Mouse (Mus musculus) retina, adult 2 months (tissue): ENCODE data around the gene Krcc1.
"Not testable (repeated sequence)": the region's sequence is repeated elsewhere in the genome, so short reads cannot be mapped to it uniquely, and the experiment has no call there.

Source experiments
- DNase-seq: peaks from one replicate; pipeline ENCODE4 v3.0.0-alpha.2; 2012; ENCODE audit warnings: low read depth, low spot score

Gene Krcc1

DNA sequence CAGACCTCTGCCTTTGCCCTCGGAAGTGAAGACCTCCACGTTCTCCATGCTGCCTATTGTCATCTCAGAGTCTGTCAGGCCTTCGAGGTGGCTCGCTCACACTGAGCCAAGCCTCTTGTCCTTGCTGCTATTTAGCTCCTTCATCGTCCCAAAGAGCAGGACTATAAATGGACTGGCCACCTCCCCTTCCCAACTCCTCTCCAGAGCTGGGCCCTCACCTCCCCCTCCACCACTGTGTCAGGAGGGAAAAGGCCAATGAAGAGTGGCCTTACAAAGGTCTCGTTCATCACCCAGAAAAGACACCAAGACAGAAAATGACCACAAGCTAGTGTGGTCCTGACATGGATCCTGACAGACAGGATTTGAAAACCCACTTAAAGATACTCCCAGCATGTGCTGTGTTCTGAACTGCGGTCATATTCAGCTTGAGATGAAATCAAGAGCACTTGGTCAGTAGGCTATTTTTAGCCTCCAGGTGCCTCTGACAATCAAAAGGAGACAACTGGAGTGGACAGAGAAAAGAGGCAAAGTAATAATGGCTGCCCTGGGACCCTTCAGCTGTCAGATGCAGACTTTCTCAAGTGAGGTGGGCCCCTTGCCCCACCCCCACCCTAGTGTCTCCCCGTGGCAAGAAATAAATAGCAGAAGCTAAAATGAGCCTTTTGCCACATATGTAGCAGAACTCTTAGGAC lies 9.2 kb upstream of the Krcc1 start:
- DNase-seq, result no peak

DNA sequence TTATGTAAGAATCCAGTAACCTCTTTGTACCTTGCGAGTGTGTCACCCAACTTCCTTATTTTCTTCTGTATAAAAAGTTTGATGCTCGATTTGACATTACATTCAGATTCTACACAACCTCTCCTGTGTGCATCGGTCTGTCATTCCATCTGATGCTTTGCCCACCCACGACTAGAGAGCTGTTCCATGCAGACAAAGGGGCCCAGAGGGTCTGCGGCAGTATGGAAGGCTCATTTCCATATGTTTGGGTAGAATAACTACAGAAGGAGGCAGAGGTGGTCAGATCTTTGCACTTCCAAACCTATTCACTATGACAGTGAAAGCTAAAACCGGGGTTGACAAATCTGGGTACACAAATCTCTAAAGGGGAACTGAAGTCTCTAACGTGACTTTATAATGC lies 3.9 kb upstream of the Krcc1 start:
- not testable (repeated sequence) for DNase-seq

DNA sequence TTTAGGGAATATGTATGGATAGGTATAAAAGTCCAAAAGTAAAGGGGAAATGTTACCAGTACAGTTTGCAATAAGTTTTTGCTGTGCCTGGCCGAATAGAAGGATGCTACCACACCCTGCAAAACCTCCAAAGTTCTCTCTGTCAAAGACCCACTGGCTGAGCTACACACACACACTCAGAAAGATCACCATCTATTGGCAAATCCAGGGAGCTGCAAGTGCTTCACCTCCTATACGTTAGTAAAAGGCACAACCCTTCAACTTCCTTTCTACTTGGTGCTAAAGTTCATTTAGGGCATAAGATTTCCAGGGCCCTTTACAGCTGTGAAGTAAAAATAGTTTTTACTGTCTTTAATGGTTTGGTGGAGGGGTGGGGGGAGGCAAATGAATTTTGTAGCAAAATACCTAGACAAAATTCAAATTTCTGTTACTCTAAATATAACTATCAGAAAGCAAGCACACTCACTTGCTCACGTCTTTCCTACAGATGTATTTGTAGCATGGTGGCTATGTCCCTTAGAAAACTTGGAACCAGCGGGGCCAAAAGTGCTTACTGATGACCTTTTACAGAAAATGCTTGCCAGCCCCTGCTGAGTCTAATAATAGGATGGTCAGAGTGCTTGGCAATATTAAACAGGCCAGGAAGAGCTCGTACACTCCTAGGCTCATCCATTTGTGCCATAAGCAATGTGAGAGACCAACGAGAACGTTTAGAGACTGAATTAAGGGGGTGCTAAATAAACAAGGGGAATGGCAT lies 2.4 kb upstream of the Krcc1 start:
- no peak for DNase-seq

DNA sequence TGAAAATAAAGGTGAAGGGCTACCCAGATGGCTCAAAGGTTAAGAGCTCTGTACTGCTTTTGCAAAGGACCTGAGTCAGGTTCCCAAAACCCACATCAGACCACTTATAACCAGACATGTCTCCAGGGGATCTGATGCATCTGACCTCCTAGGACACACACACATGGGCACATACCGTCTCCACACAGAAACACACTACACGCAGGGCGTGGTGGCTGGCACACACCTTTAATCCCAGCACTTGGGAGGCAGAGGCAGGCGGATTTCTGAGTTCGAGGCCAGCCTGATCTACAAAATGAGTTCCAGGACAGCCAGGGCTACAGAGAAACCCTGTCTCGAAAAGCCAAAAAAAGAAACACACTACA lies 1.8 kb upstream of the Krcc1 start:
- DNase-seq, result not testable (repeated sequence)

DNA sequence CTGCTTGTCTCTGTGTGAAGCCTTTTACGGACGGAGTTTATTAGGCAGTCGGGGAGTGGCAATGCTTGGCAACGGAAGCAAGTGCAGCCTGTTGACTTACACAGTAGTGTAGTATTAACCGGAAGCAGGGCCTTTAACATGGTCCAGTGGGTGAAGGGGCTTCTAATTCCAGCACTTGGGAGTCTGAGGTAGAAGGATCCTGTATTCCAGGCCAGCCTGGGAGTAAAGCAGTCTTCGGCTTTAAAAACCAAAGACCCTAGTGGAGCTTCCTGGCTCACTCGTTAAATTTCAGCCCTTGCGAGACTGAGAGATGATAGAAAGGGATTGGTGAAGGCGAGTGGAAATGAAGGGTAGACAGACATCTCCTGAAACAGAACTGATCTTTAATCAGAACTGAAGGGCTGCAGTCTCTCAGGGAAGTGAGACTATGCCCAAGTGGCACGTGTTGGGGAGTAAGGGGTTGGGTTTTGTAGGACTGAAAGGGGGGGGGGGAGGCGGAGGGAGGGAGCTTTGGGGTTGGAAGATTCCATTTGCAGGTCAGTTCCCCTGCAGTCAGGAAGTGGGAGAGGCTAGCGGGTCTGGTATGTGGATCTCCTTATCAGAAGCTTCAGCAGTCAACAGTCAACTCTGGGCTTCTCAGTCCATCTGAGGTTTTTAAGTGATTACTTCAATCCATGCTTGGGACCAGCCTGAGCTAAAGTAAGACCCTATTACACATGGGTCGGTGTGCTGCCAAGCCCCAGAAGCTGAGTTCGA lies 998 bp upstream of the Krcc1 start:
- no peak for DNase-seq

DNA sequence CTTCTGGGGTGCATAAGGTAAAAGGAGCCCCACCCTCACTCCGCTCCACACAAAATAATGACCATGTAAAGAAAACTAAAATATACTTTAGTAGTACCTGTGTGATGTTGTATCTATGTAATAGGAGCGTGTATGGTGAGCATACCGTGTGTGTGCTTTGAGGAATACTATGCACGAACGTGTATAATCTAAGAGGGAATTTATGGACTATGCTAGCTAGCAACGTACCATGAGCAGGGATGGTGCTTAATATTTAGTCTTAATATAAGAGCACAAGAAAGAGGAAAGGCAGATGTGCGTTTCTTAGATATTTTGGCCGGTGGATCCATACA lies 454 bp upstream of the Krcc1 start:
- DNase-seq, result no peak

DNA sequence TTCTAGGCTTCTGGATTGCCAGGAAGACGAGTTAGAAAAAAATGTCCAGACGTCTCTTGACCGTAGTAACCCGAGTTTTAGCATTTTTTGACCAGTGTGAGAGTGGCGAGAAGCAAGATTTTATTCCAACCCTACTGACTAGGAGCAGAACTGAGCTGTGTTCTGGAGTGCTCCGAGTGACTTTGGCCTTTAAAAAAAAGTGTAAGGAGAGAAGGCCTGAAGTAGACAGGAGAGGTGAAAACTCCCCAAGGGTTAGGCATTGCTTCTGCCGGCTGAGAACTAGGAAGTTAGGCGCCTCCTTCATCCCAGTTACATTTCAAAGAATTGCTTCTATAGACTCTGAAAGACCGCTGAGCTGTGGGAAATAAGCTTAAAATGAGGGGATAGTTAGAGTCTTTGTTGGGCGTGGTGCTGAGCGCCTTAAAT lies 852 bp downstream of the Krcc1 start:
- DNase-seq, result no peak

DNA sequence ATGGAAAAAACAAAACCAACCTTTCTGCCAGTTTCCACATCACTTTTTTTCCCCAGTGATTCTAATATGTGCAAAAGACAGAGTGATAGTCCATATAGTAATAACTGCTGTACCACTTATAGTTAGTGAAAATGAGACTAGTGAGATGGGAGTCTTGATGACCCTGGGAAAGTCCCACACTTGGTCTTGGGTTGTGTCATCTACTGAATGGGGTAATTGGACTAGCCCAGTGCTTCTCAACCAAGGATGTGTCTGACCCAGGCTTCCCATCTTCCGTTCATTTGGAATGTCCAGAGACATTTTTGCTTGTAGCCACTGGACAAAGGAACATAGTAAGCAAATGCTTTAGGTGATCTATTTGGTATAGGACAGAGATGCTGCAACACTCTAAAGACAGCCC lies 2.2 kb downstream of the Krcc1 start:
- no peak for DNase-seq

DNA sequence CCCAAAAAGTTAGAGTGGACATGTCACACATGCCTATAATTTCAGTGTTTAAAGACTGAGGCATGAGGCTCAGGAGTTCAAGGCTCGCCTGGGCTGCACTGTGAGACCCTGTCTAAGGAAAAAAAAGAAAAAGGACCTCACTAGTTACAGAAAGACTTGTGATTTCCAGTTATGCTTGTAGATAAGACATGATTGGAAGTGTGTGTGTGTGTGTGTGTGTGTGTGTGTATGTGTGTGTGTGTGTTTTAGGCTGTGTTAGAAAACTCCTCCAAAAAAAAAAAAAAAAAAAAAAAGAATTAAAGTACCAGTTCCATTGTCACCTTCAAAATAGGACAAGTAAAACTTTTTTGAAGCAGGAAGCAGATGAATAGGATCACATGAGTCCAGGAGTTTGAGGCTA lies 3.1 kb downstream of the Krcc1 start:
- no peak for DNase-seq

DNA sequence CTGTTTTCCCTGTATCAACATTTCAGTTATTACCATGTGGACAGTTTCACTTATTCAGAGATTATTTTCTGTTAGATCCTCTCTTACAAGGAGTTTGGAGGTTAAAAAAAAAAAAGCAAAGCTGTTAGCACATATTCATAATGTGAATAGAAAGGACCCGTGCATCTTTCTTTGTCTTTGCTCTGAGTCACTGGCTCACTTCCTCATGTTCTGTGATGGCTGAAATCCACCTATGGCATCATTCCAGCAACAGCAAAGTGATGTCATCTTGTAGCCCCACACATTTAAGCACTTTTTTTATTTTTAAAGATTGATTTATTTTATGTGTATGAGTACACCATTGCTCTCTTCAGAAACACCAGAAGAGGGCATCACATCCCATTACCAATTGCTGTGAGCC lies 7.9 kb downstream of the Krcc1 start:
- DNase-seq, result no peak

DNA sequence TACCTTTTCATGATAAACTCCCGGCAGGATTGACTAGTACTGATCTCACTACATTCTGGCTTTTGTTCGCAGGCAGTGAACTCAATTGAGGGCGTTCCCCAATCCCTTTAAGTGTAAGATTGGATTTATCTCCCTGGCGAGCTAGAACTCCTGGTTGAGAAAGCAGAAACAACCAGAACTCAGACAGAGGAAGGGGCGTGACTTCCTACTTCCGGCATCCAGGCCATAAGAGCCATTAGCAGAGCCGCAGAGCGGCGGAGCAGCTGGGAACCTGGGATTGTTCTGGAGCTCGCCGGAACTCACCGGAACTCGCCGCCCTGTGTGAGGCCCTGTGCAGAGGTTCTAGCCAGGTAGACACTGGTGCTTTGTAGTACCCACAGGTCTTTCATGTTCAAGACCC lies 22.0 kb downstream of the Krcc1 start:
- no peak for DNase-seq

DNA sequence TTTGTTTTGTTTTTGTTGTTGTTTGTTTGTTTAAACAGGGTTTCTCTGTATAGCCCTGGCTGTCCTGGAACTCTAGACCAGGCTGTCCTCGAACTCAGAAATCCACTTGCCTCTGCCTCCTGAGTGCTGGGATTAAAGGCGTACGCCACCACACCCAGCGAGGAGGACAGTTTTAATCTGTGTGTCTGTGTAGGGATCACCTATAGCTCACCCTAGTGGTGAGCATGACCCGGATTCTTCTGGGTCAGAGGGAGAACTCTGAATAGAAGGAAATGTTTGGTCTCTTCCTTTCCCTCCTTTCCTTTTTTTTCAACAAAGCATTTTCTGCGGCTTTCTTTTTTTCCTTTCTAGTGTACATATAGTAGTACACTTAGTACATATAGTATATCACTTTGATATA lies 23.8 kb downstream of the Krcc1 start:
- DNase-seq, result no peak

DNA sequence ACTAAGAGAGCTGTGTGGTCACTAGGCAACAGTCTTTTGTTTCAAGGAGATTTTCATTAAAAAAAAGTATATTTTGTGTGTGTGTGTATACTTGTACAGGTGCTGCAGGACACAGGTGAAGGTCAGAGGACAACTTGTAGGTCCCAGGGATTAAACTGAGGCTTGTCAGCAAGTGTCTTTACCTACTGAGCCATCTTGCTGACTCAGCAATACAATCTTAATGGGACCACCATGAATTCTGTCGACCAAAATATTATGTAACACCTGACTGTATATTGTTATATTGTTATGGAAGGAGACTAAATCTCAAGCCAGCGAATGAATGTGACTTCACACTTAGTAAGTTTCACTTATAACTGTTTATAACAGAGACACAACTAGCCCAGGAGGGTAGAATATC lies 26.6 kb downstream of the Krcc1 start:
- DNase-seq, result no peak

DNA sequence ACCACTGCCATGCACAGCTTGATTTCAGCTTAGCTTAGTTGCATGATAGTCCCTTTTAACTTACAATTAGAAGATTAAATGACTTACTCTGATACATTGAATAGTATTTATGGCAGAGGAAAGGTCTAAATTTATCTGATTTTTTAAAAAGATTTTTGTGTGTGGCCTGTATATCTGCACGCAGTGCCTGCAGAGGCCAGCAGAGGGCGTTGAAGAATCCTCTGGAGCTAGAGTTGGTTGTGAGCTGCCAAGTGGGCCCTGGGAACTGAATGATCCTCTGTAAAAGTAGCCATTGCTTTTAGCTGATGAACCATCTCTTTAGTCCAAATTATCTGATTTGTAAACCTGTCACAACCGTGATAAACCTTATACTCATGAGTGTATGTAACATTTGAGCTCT lies 27.3 kb downstream of the Krcc1 start:
- DNase-seq, result no peak

DNA sequence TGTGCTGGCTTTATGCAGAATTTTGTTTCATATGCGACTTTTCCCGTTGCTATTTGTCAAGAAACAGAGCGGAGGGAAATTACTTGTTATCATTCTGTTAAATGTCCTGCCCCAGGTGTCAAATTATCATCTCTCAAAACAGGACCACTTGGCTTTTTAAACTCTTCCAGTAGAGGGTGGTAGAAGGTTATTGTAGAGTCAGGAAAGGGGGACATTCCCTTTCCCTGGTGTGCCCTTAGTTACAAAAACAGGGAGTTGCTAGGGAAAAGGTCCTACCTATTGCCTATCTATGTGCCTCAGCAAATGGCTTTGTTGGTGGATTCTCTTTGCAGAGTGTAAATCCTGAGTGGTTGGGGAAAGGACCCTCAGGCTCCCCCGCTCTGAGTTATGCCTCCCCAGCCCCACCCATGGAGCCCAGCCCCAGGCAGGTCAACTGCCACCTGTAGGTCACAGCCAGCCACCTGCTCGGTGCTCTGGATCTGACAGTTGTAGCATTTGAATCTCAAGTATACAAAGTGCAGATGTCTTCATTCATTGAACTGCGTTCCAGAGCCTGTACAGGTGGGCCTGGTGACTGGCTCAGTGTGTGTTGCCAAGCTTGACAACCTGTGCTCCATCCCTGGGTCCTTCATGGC lies 30.7 kb downstream of the Krcc1 start:
- no peak for DNase-seq

DNA sequence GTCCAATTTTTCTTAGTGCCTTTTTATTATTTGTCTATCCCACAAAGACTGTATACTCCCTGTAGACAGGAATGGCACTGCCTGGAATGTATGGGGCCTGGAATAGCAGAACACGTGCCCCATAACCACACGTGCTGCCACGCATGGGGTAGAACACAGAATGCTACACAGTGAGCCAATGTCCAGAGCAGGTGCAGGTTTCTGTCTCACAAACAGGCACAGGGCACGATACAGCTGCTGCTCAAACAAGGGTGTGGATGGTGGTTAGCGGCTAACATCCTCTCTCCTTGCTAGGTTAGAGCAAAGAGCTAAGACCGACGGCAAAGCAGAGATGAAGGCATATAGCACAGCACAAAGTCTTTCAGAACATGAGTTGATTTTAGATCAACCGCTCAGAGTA lies 36.0 kb downstream of the Krcc1 start:
- DNase-seq, result no peak

DNA sequence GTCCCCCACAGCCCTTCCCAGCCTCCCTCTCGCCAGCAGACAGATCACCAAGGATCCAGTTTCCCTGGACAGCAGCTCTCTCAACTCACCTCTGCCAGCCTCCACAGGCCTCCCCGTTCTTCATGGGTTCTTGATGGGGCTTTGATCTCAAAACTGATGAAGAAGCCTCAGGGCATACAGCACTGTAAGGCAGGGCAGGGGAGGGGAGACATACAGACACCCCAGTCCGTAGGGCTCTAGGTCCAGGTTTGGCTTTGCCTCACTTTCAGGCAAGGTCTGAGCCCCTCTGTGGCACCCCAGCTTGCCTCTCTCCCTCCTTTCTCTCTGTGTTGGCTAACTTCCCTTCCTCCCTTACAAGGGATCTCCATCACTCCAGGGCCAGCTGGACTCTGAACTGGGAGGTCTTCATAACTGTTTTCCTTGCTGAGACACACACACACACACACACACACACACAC lies 50.4 kb downstream of the Krcc1 start, which contains the start of gene Smyd1:
Gene Smyd1, minus strand, starts transcription at position 408 of the 458 bp plus-strand sequence.
- no peak for DNase-seq

DNA sequence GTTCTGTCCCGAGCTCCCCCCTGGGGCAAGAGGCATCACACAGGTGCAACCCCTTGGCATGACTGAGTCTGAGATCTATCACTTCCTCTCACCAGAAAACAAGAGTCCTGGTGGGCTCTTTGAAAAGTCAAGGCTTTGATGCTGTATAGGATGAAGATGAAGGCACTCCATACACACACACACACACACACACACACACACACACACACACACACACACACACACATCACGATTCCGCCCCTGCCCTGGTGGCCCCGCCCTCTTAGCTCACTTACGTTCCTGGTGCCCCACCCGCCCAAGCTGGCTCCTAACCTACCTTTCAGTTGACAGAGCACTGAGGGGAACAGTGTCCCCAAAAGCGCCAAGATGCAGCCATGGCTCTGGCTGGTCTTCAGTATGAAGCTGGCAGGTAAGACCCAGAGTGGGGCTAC lies 51.0 kb downstream of the Krcc1 start, which contains the start of gene Cd8b1:
Gene Cd8b1, plus strand, starts transcription at position 298 of the 431 bp plus-strand sequence.
- DNase-seq, result no peak

DNA sequence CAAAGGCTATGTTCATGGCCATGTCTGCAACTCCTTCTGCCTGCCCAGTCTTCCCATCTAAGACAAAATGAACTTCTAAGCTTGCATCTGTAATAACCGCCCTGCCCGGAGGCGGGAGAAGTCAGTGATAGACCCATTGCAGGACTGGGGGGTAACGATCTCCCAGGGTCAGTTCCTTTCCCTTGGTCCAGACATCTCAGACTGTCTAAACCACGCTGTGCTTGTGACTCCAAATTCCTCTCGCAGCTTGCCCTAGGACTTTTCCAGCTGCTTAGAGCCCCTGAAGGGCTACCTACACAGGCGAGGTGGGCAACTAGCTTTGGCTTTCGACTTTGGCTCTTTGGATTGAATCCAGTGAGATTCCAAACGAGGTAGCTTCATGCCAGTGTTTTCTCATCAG lies 53.3 kb downstream of the Krcc1 start:
- no peak for DNase-seq

DNA sequence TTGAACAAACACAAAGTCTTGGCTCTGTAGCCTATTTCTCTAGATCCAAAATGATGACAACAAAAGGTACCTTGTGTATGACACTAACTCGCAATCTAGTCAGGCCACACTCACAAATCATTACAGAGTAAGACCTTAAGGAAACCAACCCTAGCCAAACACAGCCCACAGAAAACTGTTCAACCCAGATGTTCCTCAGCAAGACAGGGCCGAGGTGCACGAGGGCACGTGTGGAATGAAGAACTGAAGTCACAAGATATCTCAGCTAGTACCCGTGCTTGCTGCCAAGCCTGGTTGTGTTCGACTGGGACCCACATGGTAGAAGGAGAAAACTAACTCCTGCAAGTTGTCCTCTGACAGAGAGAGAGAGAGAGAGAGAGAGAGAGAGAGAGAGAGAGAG lies 58.4 kb downstream of the Krcc1 start:
- no peak for DNase-seq

DNA sequence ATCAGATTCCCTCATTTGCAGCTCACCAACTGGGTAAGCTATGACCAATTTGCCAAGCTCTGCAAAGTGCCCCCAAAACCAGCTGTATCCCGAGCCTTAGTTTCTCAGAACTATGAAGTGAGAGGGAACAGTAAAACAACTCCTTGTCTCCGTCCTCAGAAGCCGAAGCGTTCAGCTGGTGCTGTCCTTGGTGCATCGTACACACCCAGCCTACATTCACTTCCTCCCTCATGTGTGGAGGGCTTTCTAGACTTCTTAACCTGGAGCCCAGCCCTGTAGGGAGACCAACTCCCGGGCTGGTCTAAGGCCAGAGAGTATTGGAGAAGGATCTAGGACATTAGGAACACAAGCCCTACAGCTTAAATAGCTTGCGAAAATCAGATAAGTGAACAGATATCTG lies 59.0 kb downstream of the Krcc1 start:
- DNase-seq, result no peak

DNA sequence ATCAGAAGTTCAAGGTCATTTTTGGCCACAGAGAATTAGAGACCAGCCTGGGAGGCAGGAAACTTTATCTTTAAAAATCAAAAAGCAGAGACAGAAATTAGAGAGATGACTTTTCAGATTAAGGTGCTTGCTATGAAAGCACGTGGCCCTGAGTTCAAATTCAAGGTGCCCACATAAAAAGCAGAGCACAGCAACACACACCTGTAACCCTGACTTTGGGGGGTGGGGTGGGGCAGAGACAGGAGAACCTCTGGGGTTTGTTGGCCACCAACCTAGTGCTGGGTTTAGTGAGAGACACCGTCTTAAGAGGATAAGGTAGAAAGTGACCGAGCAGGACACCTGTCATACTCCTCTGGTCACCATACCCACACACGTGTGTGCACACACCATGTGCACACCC lies 60.0 kb downstream of the Krcc1 start:
- not testable (repeated sequence) for DNase-seq
